Mouse (Mus musculus) olfactory bulb, adult 2 months (tissue): ENCODE data around the gene 1810065E05Rik. TPM values are rescaled to one million over a fixed set of nuclear protein-coding genes. Genes with fewer than 3 reads are reported as not detected.

Experiments used
- H3K27ac ChIP-seq: fragments of 200-500 bp; 2 replicates; pipeline ENCODE4 v1.5.1; 2012; ENCODE audit warnings: low read depth, low read length; ENCODE audit not compliant: insufficient read depth
- H3K4me1 ChIP-seq: fragments of 200-500 bp; 2 replicates; pipeline ENCODE4 v1.6.1; 2012; ENCODE audit warnings: low read length; ENCODE audit not compliant: control insufficient read depth, insufficient read depth
- H3K4me3 ChIP-seq: fragments of 200-500 bp; 2 replicates; pipeline ENCODE4 v1.5.1; 2012; ENCODE audit warnings: mild to moderate bottlenecking, low read depth, low read length, moderate library complexity; ENCODE audit not compliant: insufficient read depth
- CTCF ChIP-seq: fragments of 200-500 bp; IDR thresholded peaks from 2 replicates; pipeline ENCODE4 v1.5.1; 2012; ENCODE audit warnings: low read depth, mild to moderate bottlenecking, low read length, moderate library complexity; ENCODE audit not compliant: insufficient read depth
- POLR2A ChIP-seq: fragments of 200-500 bp; IDR thresholded peaks from 2 replicates; pipeline ENCODE4 v1.6.1; 2012; ENCODE audit warnings: mild to moderate bottlenecking, low read depth, low read length, moderate library complexity; ENCODE audit not compliant: insufficient read depth
- WGBS: fragments of 180-500 bp; shearing (Covaris S2); methylation state at CpG from one replicate; pipeline ENCODE4 v1.1.7; 2018; 5-methylcytosine and 5-hydroxymethylcytosine counted together
- polyA plus RNA-seq: library from polyadenylated mRNA; stranded (reverse); fragments of >200 nt; gene quantifications from 2 replicates; pipeline ENCODE4 v1.2.4, GENCODE M21; 2012; ENCODE audit warnings: low replicate concordance; ENCODE audit not compliant: missing spikeins, insufficient read depth, insufficient read length

1810065E05Rik gene
- polyA plus RNA-seq: not detected in 2 replicates

GRCm38 (mm10) chr11:58420815-58421214 is at the start of gene 1810065E05Rik:
Gene 1810065E05Rik, plus strand, starts transcription at chr11:58421111.
- Histone ChIP-seq H3K27ac (no peak within 1 kb of the TSS), H3K4me3 (no peak within 1 kb of the TSS), H3K4me1 (no peaks in the 10 kb centered on the region)
- WGBS: 67% methylated on average over 1 of the region's 1 CpGs
- no peak for TF ChIP-seq POLR2A
- TF ChIP-seq CTCF: no peak

- TF ChIP-seq CTCF: no peak
- TF ChIP-seq POLR2A: no peak
- no peak overlapping the region for H3K4me3 ChIP-seq
- 83% methylated on average over 2 of the region's 2 CpGs for WGBS
- H3K27ac ChIP-seq: no peak overlapping the region
- no peaks in the 10 kb centered on the region for H3K4me1 ChIP-seq
Observed at GRCm38 (mm10) chr11:58377273-58377672, 43.6 kb upstream of the 1810065E05Rik start.

DNA sequence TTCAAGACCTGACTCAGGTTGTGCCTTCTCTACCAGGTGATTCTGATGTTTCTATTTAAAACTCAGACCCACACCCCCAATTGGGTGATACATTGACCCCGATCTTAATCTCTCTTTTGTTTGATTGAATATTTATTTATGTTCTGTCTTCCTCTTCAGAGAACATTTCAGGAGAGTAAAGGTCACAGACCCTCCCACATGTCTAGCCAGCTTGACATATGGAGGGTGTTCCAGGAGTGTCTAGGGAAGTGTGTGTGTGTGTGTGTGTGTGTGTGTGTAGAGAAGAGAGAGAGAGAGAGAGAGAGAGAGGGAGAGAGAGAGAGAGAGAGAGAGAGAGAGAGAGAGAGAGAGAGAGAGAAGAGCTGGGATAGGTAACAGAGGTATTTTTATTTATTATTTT is 43.2 kb upstream of the 1810065E05Rik start:
- no peak for TF ChIP-seq CTCF
- TF ChIP-seq POLR2A: no peak
- H3K4me3 ChIP-seq: no peak overlapping the region
- no peak overlapping the region for H3K27ac ChIP-seq
- no peaks in the 10 kb centered on the region for H3K4me1 ChIP-seq
- 73% methylated on average over 1 of the region's 1 CpGs for WGBS

DNA sequence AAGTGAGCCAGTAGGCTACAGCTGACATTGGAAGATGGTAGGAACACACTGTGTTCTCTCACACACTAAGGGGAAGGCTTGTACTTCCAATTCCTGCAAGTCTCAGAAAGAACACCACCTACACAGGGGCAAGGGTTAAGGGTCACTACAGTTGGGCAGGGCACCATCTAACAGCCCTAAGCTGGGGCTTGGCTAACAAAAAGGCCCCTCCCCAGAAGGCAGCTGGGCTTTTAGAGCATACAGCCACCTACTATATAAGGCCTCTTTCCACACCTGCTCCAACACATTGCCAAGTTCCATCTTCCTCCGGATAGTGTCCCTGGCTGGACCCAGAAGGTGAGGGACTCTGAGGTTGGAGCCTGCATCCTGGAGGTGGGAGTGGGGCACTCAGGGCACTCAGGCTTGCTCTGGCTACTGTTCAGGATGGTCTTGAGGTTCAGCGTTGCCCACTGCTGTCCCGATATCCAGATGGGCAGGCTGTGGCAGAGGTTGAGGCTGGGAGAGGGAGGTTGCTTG is 42.1 kb upstream of the 1810065E05Rik start, which contains the start of gene Lypd8:
TSS of gene Lypd8 (plus strand) at position 281 of the 516 bp plus-strand sequence.
- no peak within 1 kb of the TSS for H3K4me3 ChIP-seq
- WGBS: 91% methylated on average over 3 of the region's 3 CpGs
- no peak within 1 kb of the TSS for H3K27ac ChIP-seq
- no peak for TF ChIP-seq CTCF
- TF ChIP-seq POLR2A: no peak
- H3K4me1 ChIP-seq: no peaks in the 10 kb centered on the region

DNA sequence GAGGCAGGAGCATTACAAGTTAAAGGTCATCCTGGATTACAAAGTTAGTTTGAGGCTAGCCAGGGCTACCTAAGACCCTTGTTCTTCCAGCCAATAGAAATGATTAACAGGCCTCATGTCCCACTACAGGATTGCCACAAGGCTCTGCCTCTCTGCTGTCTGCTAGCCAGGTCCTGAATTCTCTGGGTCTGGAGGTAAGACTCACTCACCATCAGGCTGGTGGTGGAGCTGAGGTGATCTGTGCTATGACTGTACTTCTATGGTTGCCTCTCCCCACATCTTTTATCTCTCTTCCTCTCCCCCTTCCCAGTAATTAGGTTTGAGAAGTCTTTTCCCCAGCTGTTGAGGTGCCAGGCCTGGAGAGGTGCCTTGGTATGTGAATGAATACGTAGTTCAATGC is 41.4 kb upstream of the 1810065E05Rik start:
- Histone ChIP-seq H3K4me3 (no peak overlapping the region), H3K4me1 (no peaks in the 10 kb centered on the region), H3K27ac (no peak overlapping the region)
- TF ChIP-seq POLR2A (no peak), CTCF (no peak)
- WGBS: 91% methylated on average over 1 of the region's 1 CpGs

DNA sequence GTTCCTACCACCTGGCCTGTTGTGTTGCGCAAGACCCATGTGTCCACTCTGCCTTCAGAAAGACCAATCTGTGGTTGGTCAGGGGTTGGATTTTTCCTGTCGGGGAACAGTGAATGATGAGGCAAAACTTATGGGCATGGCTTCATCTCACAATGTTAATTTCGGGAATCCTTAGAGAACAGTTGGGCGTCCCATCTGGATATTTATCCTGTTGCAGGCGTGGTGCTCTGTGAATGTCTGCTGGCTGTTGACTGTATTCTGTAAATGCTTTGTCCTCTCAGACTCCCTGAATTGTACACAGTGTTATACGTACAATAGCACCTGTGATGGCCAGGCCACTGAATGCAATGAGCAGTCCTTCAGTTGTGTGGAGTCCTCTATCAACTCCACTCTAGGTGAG is 38.4 kb upstream of the 1810065E05Rik start:
- no peaks in the 10 kb centered on the region for H3K4me1 ChIP-seq
- 90% methylated on average over 6 of the region's 6 CpGs for WGBS
- no peak for TF ChIP-seq POLR2A
- TF ChIP-seq CTCF: no peak
- H3K27ac ChIP-seq: no peak overlapping the region
- no peak overlapping the region for H3K4me3 ChIP-seq

- no peak overlapping the region for H3K4me3 ChIP-seq
- H3K4me1 ChIP-seq: peaks cover 2% of the 10 kb centered on the region; the same call in 1 of the 2 replicates
- H3K27ac ChIP-seq: no peak overlapping the region
- no peak for TF ChIP-seq POLR2A
- no peak for TF ChIP-seq CTCF
- WGBS: 36% methylated on average over 6 of the region's 6 CpGs
Observed at GRCm38 (mm10) chr11:58399985-58400645, 20.8 kb upstream of the 1810065E05Rik start.

- TF ChIP-seq CTCF (no peak), POLR2A (no peak)
- H3K4me3 ChIP-seq: no peak overlapping the region
- no peak overlapping the region for H3K27ac ChIP-seq
- H3K4me1 ChIP-seq: peaks cover 2% of the 10 kb centered on the region; the same call in 1 of the 2 replicates
- 53% methylated on average over 5 of the region's 5 CpGs for WGBS
Observed at GRCm38 (mm10) chr11:58400655-58401054, 20.3 kb upstream of the 1810065E05Rik start.

- no peak for TF ChIP-seq POLR2A
- TF ChIP-seq CTCF: no peak
- WGBS: 26% methylated on average over 3 of the region's 3 CpGs
- H3K27ac ChIP-seq: no peak overlapping the region
- H3K4me1 ChIP-seq: no peaks in the 10 kb centered on the region
- H3K4me3 ChIP-seq: no peak overlapping the region
Observed at GRCm38 (mm10) chr11:58408066-58408465, 12.8 kb upstream of the 1810065E05Rik start.

DNA sequence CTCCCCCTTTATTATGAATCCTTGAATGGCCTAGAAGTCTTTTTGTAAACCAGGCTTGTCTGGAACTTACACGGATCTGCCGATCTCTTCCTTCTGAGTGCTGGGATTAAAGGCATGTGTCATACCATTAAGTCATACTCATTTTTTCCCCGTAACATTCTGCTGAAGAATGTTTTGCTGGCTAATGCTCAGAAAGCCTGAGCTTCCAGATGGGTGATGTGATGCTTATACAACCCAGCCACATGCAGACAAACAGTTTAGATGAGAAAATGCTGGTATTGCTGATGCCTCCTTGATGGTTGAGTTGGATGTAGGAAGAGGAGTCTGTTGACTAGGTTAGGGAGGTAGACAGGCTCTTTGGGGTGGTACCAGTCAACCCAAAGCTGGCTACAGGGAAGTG is 2.6 kb upstream of the 1810065E05Rik start:
- H3K27ac ChIP-seq: no peak overlapping the region
- TF ChIP-seq CTCF: no peak
- TF ChIP-seq POLR2A: no peak
- no peaks in the 10 kb centered on the region for H3K4me1 ChIP-seq
- H3K4me3 ChIP-seq: no peak overlapping the region
- 83% methylated on average over 3 of the region's 3 CpGs for WGBS
